Mouse (Mus musculus): ENCODE results near the gene Fxyd5. TPM values are rescaled to one million over a fixed set of nuclear protein-coding genes. Genes with fewer than 3 reads are reported as not detected.

The Fxyd5 gene
- 11.0 and 13.6 TPM in 2 replicates for polyA plus RNA-seq (2016; fragmentation: Nextera tagmentation; extraction: Ambion mirVana)

DNA sequence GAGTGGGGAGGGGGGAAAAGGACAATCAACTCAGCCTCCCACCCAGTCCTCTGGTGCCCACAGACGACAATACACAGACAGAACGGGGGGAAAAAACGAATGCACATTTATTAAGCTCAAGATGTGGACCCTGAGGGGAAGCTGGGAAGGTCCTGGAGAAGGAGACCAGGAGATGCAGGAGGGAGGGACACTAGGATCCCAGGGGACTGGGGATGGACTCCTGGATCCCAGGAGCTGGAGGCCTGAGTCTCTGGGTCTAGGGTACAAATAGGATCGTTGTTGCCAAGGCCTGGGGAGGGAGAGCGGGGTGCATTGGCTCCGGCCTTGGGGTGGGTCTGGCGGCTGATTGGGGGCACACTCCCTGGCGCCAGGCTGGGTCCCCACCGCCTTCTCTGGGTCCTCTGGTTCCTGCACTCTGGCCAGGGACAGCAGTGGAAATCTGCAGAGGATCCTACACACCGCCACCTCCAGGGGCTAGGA lies at the start of gene Fxyd5:
Gene Fxyd5, minus strand, starts transcription at position 51 of the 480 bp plus-strand sequence.
- Histone ChIP-seq H3K4me3 (peak within 1 kb of the TSS; percentile 21), H3K9ac (0 out of 2 replicates have a peak within 1 kb of the TSS, but pooled peaks have one; percentile 19), H3K4me1 (peaks cover 19% of the 10 kb centered on the region), H3K4me2 (replicated peaks) (peak within 1 kb of the TSS; percentile 51), H3K27ac (no peak within 1 kb of the TSS), H3K36me3 (no peaks in the 10 kb centered on the region), H3K27me3 (peaks cover 63% of the 10 kb centered on the region), H3K9me3 (no peaks in the 10 kb centered on the region)
- ATAC-seq (ENCODE audit: insufficient number of reproducible peaks, insufficient read depth, low FRiP score, low TSS enrichment), result no peak
- WGBS, result 27% methylated on average over 10 of the region's 10 CpGs

DNA sequence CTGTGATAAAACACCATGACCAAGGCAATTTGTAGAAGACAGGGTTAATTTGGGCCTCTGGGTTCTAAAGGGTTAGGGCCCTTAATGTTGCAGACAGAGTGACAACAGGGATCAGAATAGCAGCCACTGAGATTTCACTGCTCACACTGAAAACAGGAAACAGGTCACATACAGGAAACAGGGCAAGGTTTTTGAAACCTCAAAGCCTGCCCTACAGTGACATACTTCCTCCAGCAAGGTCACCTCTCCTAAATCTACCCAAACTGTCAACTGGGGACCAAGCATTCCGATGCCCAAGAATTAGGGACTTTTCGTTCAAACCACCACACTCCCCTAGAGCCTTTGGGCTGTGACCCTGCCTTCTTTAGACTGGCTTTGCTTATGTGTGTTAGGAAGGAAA lies 47.4 kb upstream of the Fxyd5 start:
- no peak for ATAC-seq (ENCODE audit: insufficient number of reproducible peaks, insufficient read depth, low FRiP score, low TSS enrichment)
- H3K36me3 ChIP-seq, result no peaks in the 10 kb centered on the region
- no peaks in the 10 kb centered on the region for H3K9me3 ChIP-seq
- no peak overlapping the region for H3K4me2 ChIP-seq (replicated peaks)
- no peak overlapping the region for H3K9ac ChIP-seq
- WGBS, result 85% methylated on average over 2 of the region's 2 CpGs
- no peak overlapping the region for H3K27ac ChIP-seq
- H3K4me3 ChIP-seq, result no peak overlapping the region
- H3K4me1 ChIP-seq, result peaks cover 7% of the 10 kb centered on the region; the same call in 1 of the 2 replicates
- H3K27me3 ChIP-seq, result no peaks in the 10 kb centered on the region

DNA sequence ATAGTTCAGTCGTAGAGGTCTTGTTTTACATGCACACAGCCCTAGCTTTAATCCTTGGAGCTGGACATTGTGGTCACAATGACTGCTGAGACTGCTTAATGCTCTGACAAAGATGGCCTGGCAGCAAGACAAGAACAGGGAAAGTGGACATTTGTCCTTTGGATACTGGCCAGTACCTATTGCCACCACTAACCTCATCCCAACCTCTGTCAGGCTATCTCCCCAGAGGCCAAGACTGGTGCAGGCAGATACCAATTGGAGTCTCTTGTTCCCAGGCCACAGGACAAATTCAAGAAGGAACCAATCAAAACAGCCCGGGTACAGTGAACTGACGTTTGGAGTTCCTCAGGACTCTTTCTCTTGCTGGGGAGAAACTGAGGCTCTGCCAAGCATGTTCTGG lies 45.9 kb upstream of the Fxyd5 start:
- WGBS, result 72% methylated on average over 3 of the region's 3 CpGs
- no peak overlapping the region for H3K4me3 ChIP-seq
- H3K4me2 ChIP-seq (replicated peaks), result no peak overlapping the region
- H3K27ac ChIP-seq, result no peak overlapping the region
- no peaks in the 10 kb centered on the region for H3K9me3 ChIP-seq
- H3K36me3 ChIP-seq, result no peaks in the 10 kb centered on the region
- peaks cover 20% of the 10 kb centered on the region; the same call in 1 of the 2 replicates for H3K4me1 ChIP-seq
- no peak overlapping the region for H3K9ac ChIP-seq
- ATAC-seq (ENCODE audit: insufficient number of reproducible peaks, insufficient read depth, low FRiP score, low TSS enrichment), result no peak
- H3K27me3 ChIP-seq, result no peaks in the 10 kb centered on the region

DNA sequence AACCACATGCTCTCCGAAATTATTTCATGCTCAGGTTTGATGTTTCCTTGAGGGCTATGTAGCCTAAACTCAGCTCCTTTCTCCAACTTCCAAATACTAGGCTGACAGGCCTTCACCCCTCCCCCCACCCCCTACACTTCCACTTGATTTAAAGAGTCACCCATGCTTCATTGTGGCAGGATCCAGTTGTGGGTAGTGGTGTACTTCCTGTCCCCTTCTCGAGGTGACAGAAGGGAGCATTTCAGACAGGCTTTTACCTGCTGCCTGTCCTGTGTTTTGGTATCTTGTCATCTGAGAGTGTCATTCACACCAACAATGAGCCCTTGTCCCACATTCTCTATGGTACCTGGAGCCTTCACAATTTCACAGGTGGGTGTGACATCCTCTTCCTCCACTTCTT lies 45.0 kb upstream of the Fxyd5 start:
- ATAC-seq (ENCODE audit: insufficient number of reproducible peaks, insufficient read depth, low FRiP score, low TSS enrichment), result no peak

DNA sequence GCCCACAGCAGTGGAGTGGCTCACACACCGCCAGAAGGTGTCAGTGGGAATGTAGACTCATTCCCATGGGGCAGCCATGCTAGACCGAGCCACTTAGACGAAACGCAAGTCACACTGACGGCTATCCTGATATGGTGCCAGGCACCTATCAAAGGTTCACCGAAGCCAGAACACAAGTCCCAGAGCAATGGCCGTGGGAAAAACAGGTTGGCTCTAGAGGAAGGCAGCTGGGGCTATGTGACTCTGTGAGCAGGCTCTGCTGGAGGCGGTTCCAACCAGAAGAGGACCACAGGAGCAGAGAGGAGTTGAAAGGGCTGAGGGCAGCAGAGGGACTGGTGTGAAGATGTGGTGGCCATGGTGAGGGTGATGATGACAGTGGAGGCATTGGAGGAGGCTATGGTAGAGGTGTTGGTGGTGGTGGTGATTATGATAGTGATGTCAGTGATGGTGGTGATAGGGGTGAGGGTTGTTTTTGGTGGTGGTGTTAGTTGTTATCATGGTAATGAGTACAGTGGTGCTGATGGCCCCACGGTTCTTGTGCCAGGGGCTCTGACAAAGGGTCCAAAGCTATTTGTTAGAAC lies 44.0 kb upstream of the Fxyd5 start:
- H3K27me3 ChIP-seq, result no peaks in the 10 kb centered on the region
- WGBS, result 87% methylated on average over 9 of the region's 9 CpGs
- H3K4me1 ChIP-seq, result peaks cover 26% of the 10 kb centered on the region; the same call in 1 of the 2 replicates
- no peak overlapping the region for H3K4me2 ChIP-seq (replicated peaks)
- H3K4me3 ChIP-seq, result no peak overlapping the region
- no peak overlapping the region for H3K9ac ChIP-seq
- no peaks in the 10 kb centered on the region for H3K36me3 ChIP-seq
- H3K9me3 ChIP-seq, result no peaks in the 10 kb centered on the region
- ATAC-seq (ENCODE audit: insufficient number of reproducible peaks, insufficient read depth, low FRiP score, low TSS enrichment), result no peak
- no peak overlapping the region for H3K27ac ChIP-seq

More for the DNA sequence above, 45.0 kb upstream of the Fxyd5 start:
- Histone ChIP-seq H3K9ac (no peak overlapping the region), H3K9me3 (no peaks in the 10 kb centered on the region), H3K4me2 (replicated peaks) (no peak overlapping the region), H3K4me1 (peaks cover 26% of the 10 kb centered on the region; the same call in 1 of the 2 replicates), H3K27me3 (no peaks in the 10 kb centered on the region), H3K4me3 (no peak overlapping the region), H3K27ac (no peak overlapping the region), H3K36me3 (no peaks in the 10 kb centered on the region)
- 52% methylated on average over 2 of the region's 2 CpGs for WGBS

DNA sequence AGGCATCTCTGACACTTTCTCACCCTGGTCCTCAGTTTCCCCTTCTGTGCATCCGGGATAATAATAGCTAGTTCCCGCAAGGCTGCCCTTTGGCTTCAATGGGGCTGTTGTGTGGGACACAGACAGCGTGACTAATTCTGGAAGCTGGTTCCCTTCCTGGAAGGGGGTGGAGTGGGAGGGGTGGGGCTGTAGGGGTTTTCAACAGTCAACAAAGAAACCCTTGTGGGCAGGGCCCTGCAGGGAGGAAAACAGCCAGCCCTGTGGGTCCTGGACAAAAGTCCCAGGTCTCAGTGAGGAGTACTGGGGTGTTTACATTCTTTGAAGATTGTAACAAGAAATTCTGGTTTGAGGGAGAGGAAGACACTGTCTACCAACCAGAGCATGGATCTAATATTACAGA lies 42.9 kb upstream of the Fxyd5 start:
- Histone ChIP-seq H3K27ac (peak overlapping the region; percentile 72), H3K4me2 (replicated peaks) (no peak overlapping the region), H3K9me3 (no peaks in the 10 kb centered on the region), H3K4me1 (peaks cover 26% of the 10 kb centered on the region; the same call in 1 of the 2 replicates), H3K36me3 (no peaks in the 10 kb centered on the region), H3K27me3 (no peaks in the 10 kb centered on the region), H3K4me3 (no peak overlapping the region), H3K9ac (no peak overlapping the region)
- no peak for ATAC-seq (ENCODE audit: insufficient number of reproducible peaks, insufficient read depth, low FRiP score, low TSS enrichment)
- 21% methylated on average over 3 of the region's 3 CpGs for WGBS

DNA sequence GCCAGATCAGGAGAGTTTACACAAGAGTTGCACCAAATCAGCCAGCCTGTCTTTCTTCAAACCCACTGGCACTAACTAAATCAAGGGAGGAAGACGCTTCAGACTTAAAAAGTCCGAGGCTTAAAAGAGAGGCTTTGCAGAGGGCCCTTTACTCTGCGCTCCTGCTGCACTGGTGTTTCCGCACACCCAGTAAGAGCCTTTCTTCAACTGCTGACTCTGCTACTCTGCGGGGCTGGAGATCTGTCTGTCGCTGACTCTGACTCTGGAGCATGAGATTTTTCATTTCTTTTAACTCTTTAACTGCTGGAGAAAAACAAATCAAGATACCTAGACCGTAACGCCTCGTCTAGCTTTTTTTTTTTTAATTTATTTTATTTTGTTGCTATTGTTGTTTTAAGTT lies 41.9 kb upstream of the Fxyd5 start:
- H3K27me3 ChIP-seq, result no peaks in the 10 kb centered on the region
- no peak overlapping the region for H3K9ac ChIP-seq
- H3K4me1 ChIP-seq, result peaks cover 26% of the 10 kb centered on the region; the same call in 1 of the 2 replicates
- ATAC-seq (ENCODE audit: insufficient number of reproducible peaks, insufficient read depth, low FRiP score, low TSS enrichment), result 0 out of 2 replicates have a peak, but pooled peaks have one; percentile 68
- WGBS, result 40% methylated on average over 9 of the region's 9 CpGs
- no peak overlapping the region for H3K4me3 ChIP-seq
- H3K4me2 ChIP-seq (replicated peaks), result no peak overlapping the region
- no peaks in the 10 kb centered on the region for H3K36me3 ChIP-seq
- H3K27ac ChIP-seq, result peak overlapping the region; percentile 70
- H3K9me3 ChIP-seq, result no peaks in the 10 kb centered on the region

DNA sequence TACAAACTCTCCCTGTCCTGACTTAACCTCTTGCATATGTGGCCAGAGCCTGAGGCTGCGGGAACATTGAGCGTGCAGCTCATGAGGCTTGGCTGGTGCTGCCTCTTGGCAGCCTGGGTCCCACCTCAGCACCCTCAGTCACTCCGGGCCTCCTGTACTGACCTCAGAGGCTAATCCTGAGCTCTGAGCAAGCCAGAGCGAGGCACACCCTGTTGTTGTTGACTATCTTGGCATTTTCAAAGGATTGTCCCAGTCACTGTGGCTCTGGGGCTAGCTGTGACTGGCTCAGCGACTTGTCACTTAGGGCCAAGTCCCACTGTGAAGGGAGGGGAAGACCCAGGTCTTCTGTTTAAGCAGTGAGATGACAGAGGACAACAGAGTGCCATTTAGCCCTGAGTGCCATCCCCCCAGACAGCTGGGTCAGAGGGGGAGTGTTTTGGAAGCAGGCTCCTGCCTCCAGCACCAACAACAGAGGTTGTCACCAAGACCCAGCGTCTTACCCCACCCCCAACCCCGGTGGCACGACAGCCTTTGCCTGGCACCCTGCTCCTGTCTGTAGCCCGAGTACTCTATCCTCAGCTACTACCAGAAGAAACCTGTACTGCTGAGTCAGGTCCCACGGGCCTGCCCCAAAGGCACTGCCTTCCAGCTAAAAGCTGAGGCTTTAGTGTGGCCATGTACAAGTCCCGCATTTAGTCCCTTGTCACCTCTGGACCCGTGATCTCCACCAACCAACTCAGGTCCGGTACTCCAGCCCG lies 40.7 kb upstream of the Fxyd5 start:
- Histone ChIP-seq H3K4me1 (peaks cover 26% of the 10 kb centered on the region; the same call in 1 of the 2 replicates), H3K27me3 (no peaks in the 10 kb centered on the region), H3K4me2 (replicated peaks) (no peak overlapping the region), H3K36me3 (no peaks in the 10 kb centered on the region), H3K9ac (no peak overlapping the region), H3K9me3 (no peaks in the 10 kb centered on the region), H3K4me3 (no peak overlapping the region), H3K27ac (peak overlapping the region; percentile 70; the same call in 1 of the 2 replicates)
- ATAC-seq (ENCODE audit: insufficient number of reproducible peaks, insufficient read depth, low FRiP score, low TSS enrichment), result no peak
- WGBS, result 40% methylated on average over 14 of the region's 14 CpGs

DNA sequence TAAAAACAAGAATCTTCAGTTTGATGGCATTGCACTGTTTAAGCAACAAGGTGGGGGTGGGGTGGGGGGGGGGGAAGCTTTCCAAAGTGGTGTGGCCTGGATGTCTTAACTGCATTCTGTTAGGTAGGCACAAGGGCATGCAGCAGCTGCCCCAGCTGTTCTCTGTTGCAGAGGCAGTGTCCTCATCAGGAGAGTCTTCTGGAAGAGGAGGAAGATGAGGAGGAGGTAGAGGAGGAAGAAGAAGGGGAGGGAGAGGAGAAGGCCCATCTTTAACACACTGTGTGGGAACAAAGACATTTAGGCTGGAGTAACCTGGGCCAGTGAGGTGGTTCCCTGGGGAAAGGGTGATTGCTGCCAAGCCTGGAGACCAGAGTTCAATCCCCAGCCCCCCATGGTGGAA lies 39.8 kb upstream of the Fxyd5 start:
- no peak for ATAC-seq (ENCODE audit: insufficient number of reproducible peaks, insufficient read depth, low FRiP score, low TSS enrichment)
- no peaks in the 10 kb centered on the region for H3K9me3 ChIP-seq
- H3K4me3 ChIP-seq, result no peak overlapping the region
- no peak overlapping the region for H3K9ac ChIP-seq
- no peak overlapping the region for H3K4me2 ChIP-seq (replicated peaks)
- H3K27ac ChIP-seq, result no peak overlapping the region
- peaks cover 34% of the 10 kb centered on the region for H3K4me1 ChIP-seq
- H3K27me3 ChIP-seq, result no peaks in the 10 kb centered on the region
- H3K36me3 ChIP-seq, result no peaks in the 10 kb centered on the region

DNA sequence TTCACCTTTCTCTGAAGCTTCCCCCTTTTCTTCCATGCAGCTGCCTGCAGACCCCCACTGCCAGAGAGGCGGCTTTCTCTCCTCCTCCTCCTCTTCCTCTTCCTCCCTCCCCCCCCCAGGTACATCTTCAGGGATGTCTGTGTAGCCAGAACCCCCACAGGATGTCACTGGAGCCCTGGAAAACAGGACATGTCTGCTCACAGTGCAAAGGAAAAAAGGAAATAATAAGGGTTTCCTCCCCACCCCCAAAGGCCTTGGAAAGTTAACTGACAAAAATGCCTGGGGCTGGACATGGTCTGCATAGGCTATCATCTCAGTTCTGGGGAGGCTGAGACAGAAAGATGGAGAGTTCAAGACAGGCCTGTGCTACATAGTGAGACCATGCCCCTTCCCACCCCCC lies 38.8 kb upstream of the Fxyd5 start:
- H3K27me3 ChIP-seq, result no peaks in the 10 kb centered on the region
- WGBS, result 35% methylated on average over 1 of the region's 1 CpGs
- H3K27ac ChIP-seq, result no peak overlapping the region
- peaks cover 40% of the 10 kb centered on the region for H3K4me1 ChIP-seq
- H3K9ac ChIP-seq, result no peak overlapping the region
- no peak for ATAC-seq (ENCODE audit: insufficient number of reproducible peaks, insufficient read depth, low FRiP score, low TSS enrichment)
- H3K4me2 ChIP-seq (replicated peaks), result no peak overlapping the region
- no peak overlapping the region for H3K4me3 ChIP-seq
- no peaks in the 10 kb centered on the region for H3K9me3 ChIP-seq
- no peaks in the 10 kb centered on the region for H3K36me3 ChIP-seq

DNA sequence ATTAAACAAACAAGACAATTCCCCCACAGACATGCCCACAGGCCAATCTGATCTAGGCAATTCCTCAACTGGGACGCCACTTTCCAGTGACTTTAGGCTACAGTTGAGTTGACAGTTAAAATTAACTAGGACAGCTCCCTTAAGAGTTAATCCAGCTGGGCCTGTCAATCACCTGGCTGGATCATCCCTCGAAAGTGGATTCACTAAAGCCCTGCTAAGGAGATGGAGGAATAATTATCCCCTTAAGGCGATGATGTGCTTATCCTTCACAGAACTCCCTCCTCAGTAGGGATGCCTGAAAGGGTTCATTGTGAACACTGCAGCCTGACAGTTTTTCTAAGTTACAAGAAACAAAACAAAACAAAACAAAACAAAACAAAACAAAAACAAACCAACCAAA lies 38.3 kb upstream of the Fxyd5 start:
- H3K27ac ChIP-seq, result no peak overlapping the region
- H3K9ac ChIP-seq, result no peak overlapping the region
- no peaks in the 10 kb centered on the region for H3K9me3 ChIP-seq
- peaks cover 40% of the 10 kb centered on the region for H3K4me1 ChIP-seq
- H3K36me3 ChIP-seq, result no peaks in the 10 kb centered on the region
- H3K27me3 ChIP-seq, result no peaks in the 10 kb centered on the region
- H3K4me2 ChIP-seq (replicated peaks), result no peak overlapping the region
- ATAC-seq (ENCODE audit: insufficient number of reproducible peaks, insufficient read depth, low FRiP score, low TSS enrichment), result no peak
- no peak overlapping the region for H3K4me3 ChIP-seq
- 29% methylated on average over 3 of the region's 3 CpGs for WGBS

DNA sequence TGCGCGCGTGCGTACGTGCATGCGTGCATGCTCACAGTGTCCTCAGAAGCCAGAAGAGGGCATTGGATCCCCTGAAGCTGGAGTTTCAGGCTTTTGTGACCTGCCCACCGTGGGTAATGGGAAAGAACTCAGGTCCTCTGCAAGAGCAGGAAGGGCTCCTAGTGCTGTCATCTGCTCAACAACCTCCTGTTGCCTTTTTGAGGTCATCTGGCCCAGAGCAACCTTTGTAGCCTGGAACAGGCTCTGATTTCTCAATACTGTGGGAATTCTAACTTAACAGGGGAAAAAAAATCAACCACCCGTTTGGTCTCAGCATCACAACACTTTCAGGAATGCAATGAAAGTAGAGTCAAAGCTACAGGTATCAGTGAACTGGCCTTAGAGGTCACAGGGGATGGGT lies 37.4 kb upstream of the Fxyd5 start:
- Histone ChIP-seq H3K36me3 (no peaks in the 10 kb centered on the region), H3K9me3 (no peaks in the 10 kb centered on the region), H3K27ac (no peak overlapping the region), H3K4me2 (replicated peaks) (no peak overlapping the region), H3K9ac (no peak overlapping the region), H3K27me3 (no peaks in the 10 kb centered on the region), H3K4me3 (no peak overlapping the region), H3K4me1 (peaks cover 33% of the 10 kb centered on the region)
- WGBS, result 97% methylated on average over 8 of the region's 8 CpGs
- no peak for ATAC-seq (ENCODE audit: insufficient number of reproducible peaks, insufficient read depth, low FRiP score, low TSS enrichment)

Measured in embryonic facial prominence, embryonic 12.5 days (tissue).